Mouse (Mus musculus) kidney, postnatal 0 days (tissue): ENCODE measurements around the gene Zfp429. TPM values are rescaled to one million over a fixed set of nuclear protein-coding genes. Genes with fewer than 3 reads are reported as not detected.
A peak's percentile ranks its signal among the peaks of the same experiment; 100 is the strongest.
"Not testable (repeated sequence)": the region's sequence is repeated elsewhere in the genome, so short reads cannot be mapped to it uniquely, and the experiment has no call there.

Source experiments
- ATAC-seq: fragments of 200-750 bp; cut with Nextera tagmentation; replicated peaks from 2 replicates; pipeline ENCODE4 v1.8.0; 2017; ENCODE audit warnings: low read depth, moderate number of reproducible peaks, moderate TSS enrichment, moderate library complexity; ENCODE audit not compliant: low FRiP score
- DNase-seq: peaks from one replicate; pipeline ENCODE4 v3.0.0-alpha.2; 2016; ENCODE audit warnings: low spot score
- H3K27ac ChIP-seq: fragments of 300-500 bp; sonication (generic); 2 replicates; pipeline ENCODE4 v1.5.1; 2014; ENCODE audit warnings: mild to moderate bottlenecking
- H3K27me3 ChIP-seq: fragments of 300-500 bp; sonication (generic); 2 replicates; pipeline ENCODE4 v1.6.1; 2014; ENCODE audit warnings: low read length, mixed read lengths; ENCODE audit not compliant: insufficient read depth
- H3K36me3 ChIP-seq: fragments of 300-500 bp; sonication (generic); 2 replicates; pipeline ENCODE4 v1.6.1; 2014; ENCODE audit warnings: low read length, mixed read lengths; ENCODE audit not compliant: insufficient read depth
- H3K4me1 ChIP-seq: fragments of 300-500 bp; sonication (generic); replicated peaks from 2 replicates; pipeline ENCODE4 v1.6.1; 2014; ENCODE audit warnings: antibody characterized with exemption, low read length, mixed read lengths; ENCODE audit not compliant: insufficient read depth
- H3K4me2 ChIP-seq: fragments of 300-500 bp; sonication (generic); 2 replicates; pipeline ENCODE4 v1.6.1; 2014; ENCODE audit warnings: mild to moderate bottlenecking, low read length, moderate library complexity, mixed read lengths
- H3K4me3 ChIP-seq: fragments of 300-500 bp; sonication (generic); replicated peaks from 2 replicates; pipeline ENCODE4 v1.5.1; 2014; ENCODE audit warnings: low read depth, low read length
- H3K9ac ChIP-seq: fragments of 300-500 bp; sonication (generic); 2 replicates; pipeline ENCODE4 v1.6.1; 2014; ENCODE audit warnings: low read depth, low read length
- H3K9me3 ChIP-seq: fragments of 300-500 bp; sonication (generic); replicated peaks from 2 replicates; pipeline ENCODE4 v1.6.1; 2016; ENCODE audit warnings: low read length, inconsistent platforms, mixed read lengths
- CTCF ChIP-seq: IDR thresholded peaks from 2 replicates; pipeline ENCODE4 v1.5.1; 2016; ENCODE audit warnings: antibody characterized with exemption, low read depth, mild to moderate bottlenecking, moderate library complexity
- WGBS: fragments of 180-500 bp; shearing (Covaris S2); extraction: QIAGEN DNeasy Blood & Tissue Kit; methylation state at CpG from one replicate; pipeline ENCODE4 v1.1.7; 2014; 5-methylcytosine and 5-hydroxymethylcytosine counted together
- polyA plus RNA-seq: library from polyadenylated mRNA; unstranded; fragments of >200 nt; fragmentation: Nextera tagmentation; extraction: Ambion mirVana; gene quantifications from 2 replicates; pipeline ENCODE4 v1.2.1, GENCODE M21; 2015

Zfp429 gene
- polyA plus RNA-seq, 1 experiment from 2014 or later = 5.4 TPM

DNA sequence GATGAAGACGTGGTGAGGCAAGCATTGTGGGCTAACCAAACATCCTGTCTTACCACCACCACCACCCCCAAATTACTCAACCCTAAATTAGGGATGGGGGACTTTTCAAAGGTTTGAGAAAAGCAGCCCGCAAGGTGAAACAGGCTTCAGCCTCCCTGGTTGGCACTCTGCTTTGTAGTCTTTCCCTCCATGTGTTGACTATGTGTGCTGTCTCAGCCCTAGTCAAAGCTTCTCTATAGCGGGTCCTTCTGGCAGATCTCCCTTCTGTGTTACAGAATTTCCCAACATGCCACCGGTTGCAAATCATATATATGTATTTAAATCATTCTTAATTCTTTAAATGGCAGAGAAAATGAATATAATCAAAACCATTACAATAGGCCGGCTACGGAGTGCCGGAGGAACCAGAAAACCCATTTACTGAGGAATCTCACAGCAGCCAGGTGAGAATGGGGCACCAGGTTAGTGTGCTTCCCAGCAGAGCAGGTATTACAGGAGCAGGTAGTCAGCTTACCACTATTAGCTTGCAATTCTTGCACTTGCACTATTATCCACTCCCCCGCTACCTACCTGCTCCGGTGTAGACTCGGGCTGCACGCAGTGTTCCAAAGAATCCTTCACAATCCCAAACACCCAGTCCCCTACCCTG is 21.1 kb upstream of the Zfp429 start:
- peak; percentile 34; the same call in 1 of the 2 replicates for ATAC-seq
- no peaks in the 10 kb centered on the region for H3K36me3 ChIP-seq
- H3K4me1 ChIP-seq = no peaks in the 10 kb centered on the region
- no peaks in the 10 kb centered on the region; the same call in 1 of the 2 replicates for H3K27me3 ChIP-seq
- no peaks in the 10 kb centered on the region for H3K9me3 ChIP-seq
- H3K4me3 ChIP-seq = peak overlapping the region; percentile 61
- H3K9ac ChIP-seq = peak overlapping the region; percentile 51
- 33% methylated on average over 11 of the region's 11 CpGs for WGBS
- TF ChIP-seq CTCF = no peak
- peak overlapping the region; percentile 84 for H3K4me2 ChIP-seq
- no peak for DNase-seq
- H3K27ac ChIP-seq = no peak overlapping the region

DNA sequence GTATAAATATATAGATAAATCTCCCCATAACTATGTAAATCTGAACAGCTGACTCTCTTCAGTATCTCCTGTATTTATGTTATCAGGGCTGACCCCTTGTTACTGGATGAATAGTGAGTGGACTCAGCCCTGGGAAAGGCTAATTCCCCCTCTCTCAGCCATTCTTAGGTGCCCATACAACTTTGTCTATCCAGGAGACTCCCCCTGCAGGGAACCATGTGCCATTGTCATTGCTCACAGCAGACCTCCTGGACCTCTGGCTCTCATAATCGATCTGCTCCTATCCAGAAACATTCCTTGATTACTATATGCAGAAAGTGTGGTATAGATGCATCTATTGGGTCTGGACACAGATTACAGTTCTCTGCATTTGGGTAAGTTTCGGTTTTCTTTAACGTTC is 17.2 kb upstream of the Zfp429 start:
- peak; percentile 14; the same call in 1 of the 2 replicates for TF ChIP-seq CTCF
- 92% methylated on average over 3 of the region's 3 CpGs for WGBS
- Histone ChIP-seq H3K4me3 (no peak overlapping the region), H3K4me2 (no peak overlapping the region), H3K36me3 (no peaks in the 10 kb centered on the region), H3K27ac (no peak overlapping the region), H3K9me3 (no peaks in the 10 kb centered on the region), H3K9ac (no peak overlapping the region), H3K4me1 (no peaks in the 10 kb centered on the region), H3K27me3 (no peaks in the 10 kb centered on the region)
- DNase-seq (peak; percentile 2), ATAC-seq (no peak)

DNA sequence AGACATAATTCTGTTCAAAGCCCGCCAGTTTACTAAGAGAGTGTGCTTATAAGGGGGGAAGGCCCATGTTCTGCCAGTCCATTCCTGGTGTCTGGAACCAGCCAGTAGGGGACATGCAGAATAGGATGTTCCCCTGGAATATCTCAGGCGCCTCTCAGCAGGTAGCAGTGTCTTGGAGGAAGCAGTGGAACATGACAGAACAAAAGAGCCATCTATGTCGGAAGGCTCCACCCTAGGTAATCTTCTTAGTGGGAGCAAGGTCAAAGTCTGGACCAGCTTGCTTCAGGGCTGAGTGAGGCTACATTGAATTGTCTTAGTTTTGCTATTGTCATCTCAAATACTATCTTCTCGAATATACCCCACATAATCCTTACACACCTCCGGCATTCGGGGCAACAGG is 16.1 kb upstream of the Zfp429 start:
- no peak overlapping the region for H3K27ac ChIP-seq
- ATAC-seq (no peak), DNase-seq (no peak)
- no peaks in the 10 kb centered on the region for H3K9me3 ChIP-seq
- no peak for TF ChIP-seq CTCF
- no peaks in the 10 kb centered on the region for H3K4me1 ChIP-seq
- H3K4me2 ChIP-seq = no peak overlapping the region
- no peaks in the 10 kb centered on the region for H3K36me3 ChIP-seq
- H3K27me3 ChIP-seq = no peaks in the 10 kb centered on the region
- H3K4me3 ChIP-seq = no peak overlapping the region
- no peak overlapping the region for H3K9ac ChIP-seq
- WGBS = 93% methylated on average over 6 of the region's 6 CpGs

DNA sequence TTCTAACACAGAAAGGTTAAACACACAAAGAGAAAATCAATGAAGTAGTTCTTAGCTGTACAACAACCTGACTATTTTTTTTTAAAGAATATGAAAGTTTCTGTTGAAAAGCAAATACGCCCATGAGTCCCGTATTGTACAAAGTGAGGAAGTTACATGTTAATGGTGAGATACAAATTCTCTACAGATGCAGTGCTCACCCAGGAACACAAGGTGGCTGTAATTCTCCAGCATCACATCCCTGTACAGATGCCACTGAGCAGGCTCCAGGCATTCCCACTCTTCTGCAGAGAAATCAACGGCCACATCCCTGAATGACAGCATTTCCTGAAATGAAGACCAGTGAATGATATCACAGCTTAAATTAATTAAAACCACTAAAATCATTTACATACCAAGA is 14.0 kb upstream of the Zfp429 start:
- WGBS = 66% methylated on average over 3 of the region's 3 CpGs
- H3K4me3 ChIP-seq, H3K36me3 ChIP-seq, H3K27me3 ChIP-seq, ATAC-seq, H3K27ac ChIP-seq, H3K4me1 ChIP-seq, H3K4me2 ChIP-seq, H3K9me3 ChIP-seq, H3K9ac ChIP-seq: not testable (repeated sequence)
- peak; percentile 56 for TF ChIP-seq CTCF
- peak; percentile 2 for DNase-seq

DNA sequence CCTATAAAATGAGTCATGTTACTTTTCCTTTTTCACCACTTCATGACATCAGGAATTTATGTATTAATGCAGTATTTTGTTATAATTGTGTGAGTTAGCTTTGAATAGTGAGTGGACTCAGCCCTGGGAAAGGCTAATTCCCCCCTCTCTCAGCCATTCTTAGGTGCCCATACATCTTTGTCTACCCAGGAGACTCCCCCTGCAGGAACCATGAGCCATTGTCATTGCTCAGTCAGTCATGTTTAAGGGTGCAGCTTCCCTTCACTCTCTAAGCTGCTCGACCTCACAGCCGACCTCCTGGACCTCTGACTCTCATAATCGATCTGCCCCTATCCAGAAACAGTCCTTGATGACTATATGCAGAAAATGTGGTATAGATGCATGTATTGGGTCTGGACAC is 23.4 kb downstream of the Zfp429 start:
- not testable (repeated sequence) for ATAC-seq, H3K4me1 ChIP-seq, H3K4me2 ChIP-seq, H3K27me3 ChIP-seq, H3K4me3 ChIP-seq, DNase-seq, H3K9me3 ChIP-seq, H3K36me3 ChIP-seq, H3K27ac ChIP-seq, H3K9ac ChIP-seq
- WGBS = 81% methylated on average over 3 of the region's 3 CpGs

DNA sequence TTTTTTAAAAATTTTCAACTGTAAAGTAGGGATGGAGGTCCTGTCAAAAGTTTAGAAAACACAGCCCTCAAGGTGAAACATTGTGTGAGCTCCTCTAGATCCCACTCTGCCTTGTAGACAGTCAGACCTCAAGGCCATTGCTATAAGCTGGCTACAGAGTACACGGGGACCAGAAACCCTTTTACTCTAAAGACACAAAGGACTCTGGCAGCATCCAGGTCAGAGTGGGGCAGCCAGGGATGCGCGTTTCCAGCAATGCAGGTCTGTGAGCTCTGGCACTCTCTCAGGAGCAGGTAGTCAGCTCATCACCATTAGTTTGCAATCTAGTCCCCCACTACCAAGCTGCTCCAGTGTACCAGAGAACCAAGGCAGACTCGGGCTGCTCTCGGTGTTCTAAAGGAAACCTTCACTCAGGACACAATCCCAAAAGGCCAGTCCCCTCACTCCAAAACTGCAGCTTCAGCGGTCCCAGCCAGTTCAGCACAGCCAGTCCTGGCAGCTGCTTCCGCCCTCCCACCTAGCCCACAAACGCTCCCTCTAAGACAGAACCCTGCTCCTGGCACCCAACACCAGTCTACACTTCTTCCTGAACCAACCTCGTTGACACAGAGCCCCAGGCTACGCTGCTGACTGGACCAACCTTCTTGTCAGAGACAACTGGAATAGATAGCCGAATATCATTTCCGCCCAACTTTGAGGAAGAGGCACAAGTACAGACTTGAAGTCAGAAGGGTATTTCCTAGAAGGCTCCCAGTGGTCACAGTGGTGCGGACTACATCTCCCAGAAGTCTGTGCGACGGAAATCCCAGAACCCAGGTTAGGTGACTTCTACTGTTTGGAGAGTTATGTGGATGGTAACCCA is 24.3 kb downstream of the Zfp429 start, which contains the start of the genes Gm28041 and Zfp456:
Gene Gm28041, minus strand, starts transcription at position 684 of the 862 bp plus-strand sequence.
Gene Zfp456, minus strand, starts transcription at position 761 of the 862 bp plus-strand sequence.
- not testable (repeated sequence) for H3K27ac ChIP-seq, H3K36me3 ChIP-seq, H3K9me3 ChIP-seq, H3K27me3 ChIP-seq, H3K9ac ChIP-seq, H3K4me1 ChIP-seq
- DNase-seq (peak; percentile 82), ATAC-seq (peak; percentile 93)
- 15% methylated on average over 13 of the region's 15 CpGs for WGBS
- Histone ChIP-seq H3K4me2 (peak within 1 kb of the TSS; percentile 60), H3K4me3 (peak within 1 kb of the TSS; percentile 37)
